Mouse (Mus musculus) B cell, adult 67 days (primary cell): ENCODE results near the gene Serpina3f. TPM values are rescaled to one million over a fixed set of nuclear protein-coding genes. Genes with fewer than 3 reads are reported as not detected.

Experiments used
- total RNA-seq, 2 experiments: library from RNA; stranded (reverse); gene quantifications; 4 replicates each; pipeline ENCODE4 v1.2.4; 2023

The Serpina3f gene
- 1 to 10 TPM; 4.5 to 5.9 TPM for total RNA-seq

GRCm38 (mm10) chr12:104214445-104214753 lies at the start of gene Serpina3f:
Gene Serpina3f (plus strand): TSS chr12:104214544.

GRCm38 (mm10) chr12:104235915-104236314 lies 21.6 kb downstream of the Serpina3f start, which contains the start of gene Serpina3g:
Gene Serpina3g (plus strand): TSS chr12:104236245.

GRCm38 (mm10) chr12:104262863-104263262 lies 48.5 kb downstream of the Serpina3f start, which contains the start of gene Serpina3i:
Gene Serpina3i (plus strand): TSS chr12:104263122.

Other genes with a start within 250 kb of the Serpina3f start
- gene Serpina11, start 224.6 kb upstream of the Serpina3f start, total RNA-seq = not detected
- not detected for gene Serpina9, start 200.8 kb upstream of the Serpina3f start, total RNA-seq
- gene Serpina12, start 170.1 kb upstream of the Serpina3f start, total RNA-seq = not detected
- not detected for gene Serpina5, start 113.4 kb upstream of the Serpina3f start, total RNA-seq
- not detected for gene Serpina3a, start 101.8 kb upstream of the Serpina3f start, total RNA-seq
- not detected for gene Serpina3b, start 86.5 kb upstream of the Serpina3f start, total RNA-seq
- not detected for gene Serpina3c, start 60.7 kb upstream of the Serpina3f start, total RNA-seq
- 100 to 1,000 TPM in 1 of 2 experiments, 10 to 100 TPM in 1; 73.0 to 106 TPM for gene Serpina3g, start 21.7 kb downstream of the Serpina3f start, total RNA-seq
- gene Serpina3i, start 48.6 kb downstream of the Serpina3f start, total RNA-seq = 1 to 10 TPM in 1 of 2 experiments, not detected in 1; 2.7 TPM
- not detected for gene Serpina3j, start 100.0 kb downstream of the Serpina3f start, total RNA-seq
- gene Serpina3k, start 123.9 kb downstream of the Serpina3f start, total RNA-seq = not detected
- not detected for gene Serpina3m, start 123.9 kb downstream of the Serpina3f start, total RNA-seq
- under 1 TPM in 1 of 2 experiments, not detected in 1; 0.26 TPM for gene Serpina3n, start 192.2 kb downstream of the Serpina3f start, total RNA-seq